Mouse (Mus musculus) kidney, embryonic 16.5 days (tissue): ENCODE measurements around the gene Tmem179b. TPM values are rescaled to one million over a fixed set of nuclear protein-coding genes. Genes with fewer than 3 reads are reported as not detected.

Experiments
- ATAC-seq: fragments of 200-750 bp; cut with Nextera tagmentation; 2 replicates; pipeline ENCODE4 v1.8.0; 2017; ENCODE audit warnings: moderate TSS enrichment; ENCODE audit not compliant: low FRiP score, low TSS enrichment
- H3K27ac ChIP-seq: fragments of 300-500 bp; sonication (generic); 2 replicates; pipeline ENCODE4 v1.5.1; 2014; ENCODE audit warnings: low read length
- H3K27me3 ChIP-seq: fragments of 300-500 bp; sonication (generic); 2 replicates; pipeline ENCODE4 v1.6.1; 2014; ENCODE audit warnings: low read length, control low read depth, mixed read lengths; ENCODE audit not compliant: insufficient read depth
- H3K36me3 ChIP-seq: fragments of 300-500 bp; sonication (generic); 2 replicates; pipeline ENCODE4 v1.6.1; 2014; ENCODE audit warnings: low read length, control low read depth, mixed read lengths; ENCODE audit not compliant: insufficient read depth
- H3K4me1 ChIP-seq: fragments of 300-500 bp; sonication (generic); 2 replicates; pipeline ENCODE4 v1.6.1; 2014; ENCODE audit warnings: low read length, control low read depth, mixed read lengths; ENCODE audit not compliant: insufficient read depth
- H3K4me2 ChIP-seq: fragments of 300-500 bp; sonication (generic); replicated peaks from 2 replicates; pipeline ENCODE4 v1.6.1; 2014; ENCODE audit warnings: low read depth, low read length
- H3K4me3 ChIP-seq: fragments of 300-500 bp; sonication (generic); 2 replicates; pipeline ENCODE4 v1.5.1; 2014; ENCODE audit warnings: mild to moderate bottlenecking, low read length
- H3K9ac ChIP-seq: fragments of 300-500 bp; sonication (generic); replicated peaks from 2 replicates; pipeline ENCODE4 v1.6.1; 2014; ENCODE audit warnings: low read length
- H3K9me3 ChIP-seq: fragments of 300-500 bp; sonication (generic); 2 replicates; pipeline ENCODE4 v1.6.1; 2016; ENCODE audit warnings: low read length, control low read depth
- WGBS: fragments of 180-500 bp; shearing (Covaris S2); extraction: QIAGEN DNeasy Blood & Tissue Kit; methylation state at CpG from one replicate; pipeline ENCODE4 v1.1.7; 2014; 5-methylcytosine and 5-hydroxymethylcytosine counted together
- polyA plus RNA-seq: library from polyadenylated mRNA; unstranded; fragments of >200 nt; fragmentation: Nextera tagmentation; extraction: Ambion mirVana; gene quantifications from 2 replicates; pipeline ENCODE4 v1.2.1, GENCODE M21; 2015

Gene Tmem179b
- 89.4 and 92.5 TPM in 2 replicates for polyA plus RNA-seq

- no peaks in the 10 kb centered on the region for H3K9me3 ChIP-seq
- H3K36me3 ChIP-seq: peaks cover 22% of the 10 kb centered on the region
- no peaks in the 10 kb centered on the region for H3K27me3 ChIP-seq
- H3K9ac ChIP-seq: peak within 1 kb of the TSS; percentile 98
- peaks cover 31% of the 10 kb centered on the region for H3K4me1 ChIP-seq
- H3K4me3 ChIP-seq: peak within 1 kb of the TSS; percentile 86
- under 1% methylated on average over 68 of the region's 68 CpGs for WGBS
- H3K4me2 ChIP-seq: peak within 1 kb of the TSS; percentile 96
- peak; percentile 91 for ATAC-seq
- H3K27ac ChIP-seq: peak within 1 kb of the TSS; percentile 97
Measured at GRCm38 (mm10) chr19:8774086-8774835, at the start of gene Tmem179b. TSS of gene Tmem179b (minus strand) at chr19:8774467.

GRCm38 (mm10) chr19:8822696-8823095, 48.4 kb upstream of the Tmem179b start:
- ATAC-seq: no peak
- 0 out of 2 replicates have a peak overlapping the region, but pooled peaks have one; percentile 46 for H3K9ac ChIP-seq
- 68% methylated on average over 8 of the region's 8 CpGs for WGBS

DNA sequence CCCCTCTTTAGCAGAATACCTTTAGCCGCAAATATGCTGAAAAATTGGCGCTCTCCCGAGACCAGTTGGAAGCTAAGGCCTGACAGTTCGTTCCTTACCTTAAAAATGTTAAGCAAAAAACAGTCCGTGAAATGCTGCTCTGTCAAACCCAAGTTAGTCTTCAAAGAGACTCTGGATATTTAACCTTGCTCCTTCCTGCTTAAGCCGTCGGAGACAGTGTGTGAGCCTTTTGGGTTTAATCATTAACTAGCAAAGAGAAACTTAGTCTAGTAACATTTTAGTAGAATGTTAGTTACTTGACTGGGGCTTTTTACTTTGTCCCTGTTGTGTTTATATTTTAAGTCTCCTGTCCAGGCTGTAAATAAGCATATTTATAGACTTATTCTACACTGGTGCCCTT, 46.9 kb upstream of the Tmem179b start:
- no peak for ATAC-seq
- WGBS: under 1% methylated on average over 7 of the region's 7 CpGs
- peak overlapping the region; percentile 88 for H3K4me2 ChIP-seq
- peaks cover 39% of the 10 kb centered on the region for H3K36me3 ChIP-seq
- peak overlapping the region; percentile 98 for H3K9ac ChIP-seq
- H3K4me3 ChIP-seq: peak overlapping the region; percentile 100
- H3K4me1 ChIP-seq: peaks cover 35% of the 10 kb centered on the region
- H3K27me3 ChIP-seq: no peaks in the 10 kb centered on the region
- peak overlapping the region; percentile 100 for H3K27ac ChIP-seq
- H3K9me3 ChIP-seq: no peaks in the 10 kb centered on the region

More at GRCm38 (mm10) chr19:8822696-8823095, 48.4 kb upstream of the Tmem179b start:
- no peaks in the 10 kb centered on the region for H3K9me3 ChIP-seq
- no peaks in the 10 kb centered on the region for H3K27me3 ChIP-seq
- peaks cover 21% of the 10 kb centered on the region for H3K4me1 ChIP-seq
- peaks cover 43% of the 10 kb centered on the region for H3K36me3 ChIP-seq
- H3K4me3 ChIP-seq: peak overlapping the region; percentile 100
- H3K4me2 ChIP-seq: peak overlapping the region; percentile 88
- H3K27ac ChIP-seq: no peak overlapping the region

GRCm38 (mm10) chr19:8820424-8820956, 46.2 kb upstream of the Tmem179b start:
- no peaks in the 10 kb centered on the region for H3K9me3 ChIP-seq
- peak overlapping the region; percentile 100 for H3K4me3 ChIP-seq
- H3K4me2 ChIP-seq: peak overlapping the region; percentile 88
- no peaks in the 10 kb centered on the region for H3K27me3 ChIP-seq
- peak overlapping the region; percentile 98 for H3K9ac ChIP-seq
- ATAC-seq: peak; percentile 9; the same call in 1 of the 2 replicates
- peaks cover 34% of the 10 kb centered on the region for H3K36me3 ChIP-seq
- peaks cover 39% of the 10 kb centered on the region for H3K4me1 ChIP-seq
- WGBS: under 1% methylated on average over 41 of the region's 48 CpGs
- H3K27ac ChIP-seq: peak overlapping the region; percentile 100

GRCm38 (mm10) chr19:8819596-8820423, 45.5 kb upstream of the Tmem179b start, which contains the start of gene Hnrnpul2:
TSS of gene Hnrnpul2 (plus strand) at chr19:8820010.
- peaks cover 42% of the 10 kb centered on the region for H3K4me1 ChIP-seq
- H3K36me3 ChIP-seq: peaks cover 30% of the 10 kb centered on the region
- no peaks in the 10 kb centered on the region for H3K9me3 ChIP-seq
- peak within 1 kb of the TSS; percentile 100 for H3K27ac ChIP-seq
- H3K27me3 ChIP-seq: no peaks in the 10 kb centered on the region
- peak within 1 kb of the TSS; percentile 98 for H3K9ac ChIP-seq
- under 1% methylated on average over 66 of the region's 83 CpGs for WGBS
- peak within 1 kb of the TSS; percentile 100 for H3K4me3 ChIP-seq
- peak within 1 kb of the TSS; percentile 88 for H3K4me2 ChIP-seq
- peak; percentile 97 for ATAC-seq

- under 1% methylated on average over 33 of the region's 33 CpGs for WGBS
- no peaks in the 10 kb centered on the region for H3K27me3 ChIP-seq
- H3K4me1 ChIP-seq: peaks cover 42% of the 10 kb centered on the region
- peak within 1 kb of the TSS; percentile 98 for H3K9ac ChIP-seq
- peak within 1 kb of the TSS; percentile 100 for H3K4me3 ChIP-seq
- H3K36me3 ChIP-seq: peaks cover 27% of the 10 kb centered on the region
- H3K4me2 ChIP-seq: peak within 1 kb of the TSS; percentile 88
- no peaks in the 10 kb centered on the region for H3K9me3 ChIP-seq
- peak; percentile 93 for ATAC-seq
- H3K27ac ChIP-seq: peak within 1 kb of the TSS; percentile 100
Measured at GRCm38 (mm10) chr19:8818801-8819595, 44.7 kb upstream of the Tmem179b start, which contains the start of gene Ttc9c. TSS of gene Ttc9c (minus strand) at chr19:8819333.

- Histone ChIP-seq H3K9ac (peak overlapping the region; percentile 80), H3K9me3 (no peaks in the 10 kb centered on the region), H3K27ac (peak overlapping the region; percentile 100), H3K36me3 (peaks cover 23% of the 10 kb centered on the region), H3K27me3 (no peaks in the 10 kb centered on the region), H3K4me2 (peak overlapping the region; percentile 80), H3K4me3 (peak overlapping the region; percentile 100), H3K4me1 (peaks cover 42% of the 10 kb centered on the region)
- 13% methylated on average over 14 of the region's 14 CpGs for WGBS
- no peak for ATAC-seq
Measured at GRCm38 (mm10) chr19:8818301-8818798, 44.1 kb upstream of the Tmem179b start.

DNA sequence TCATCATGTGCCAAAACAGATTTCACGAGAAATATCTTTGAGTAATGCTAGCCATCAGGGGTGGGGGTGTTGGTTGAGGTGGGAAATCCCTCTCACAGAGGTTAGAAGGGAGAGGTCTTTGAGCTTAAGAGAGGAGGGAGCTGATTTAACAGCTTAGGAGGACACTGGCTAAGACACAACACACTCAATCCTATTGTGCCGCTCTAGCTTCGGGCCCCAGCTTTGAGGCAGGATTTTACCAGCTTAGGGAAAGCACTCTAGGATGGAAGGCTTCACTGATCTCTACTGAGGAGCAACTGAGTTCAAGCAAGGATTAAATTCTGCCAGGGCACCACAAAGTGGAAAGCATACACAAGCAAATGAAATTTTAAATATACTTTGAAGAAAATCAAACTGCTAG, 42.7 kb upstream of the Tmem179b start:
- Histone ChIP-seq H3K27ac (no peak overlapping the region), H3K9me3 (no peaks in the 10 kb centered on the region), H3K4me3 (no peak overlapping the region), H3K36me3 (peaks cover 29% of the 10 kb centered on the region), H3K9ac (no peak overlapping the region; the same call in 1 of the 2 replicates), H3K4me1 (peaks cover 28% of the 10 kb centered on the region), H3K27me3 (no peaks in the 10 kb centered on the region), H3K4me2 (peak overlapping the region; percentile 7)
- WGBS: 82% methylated on average over 3 of the region's 3 CpGs
- no peak for ATAC-seq

DNA sequence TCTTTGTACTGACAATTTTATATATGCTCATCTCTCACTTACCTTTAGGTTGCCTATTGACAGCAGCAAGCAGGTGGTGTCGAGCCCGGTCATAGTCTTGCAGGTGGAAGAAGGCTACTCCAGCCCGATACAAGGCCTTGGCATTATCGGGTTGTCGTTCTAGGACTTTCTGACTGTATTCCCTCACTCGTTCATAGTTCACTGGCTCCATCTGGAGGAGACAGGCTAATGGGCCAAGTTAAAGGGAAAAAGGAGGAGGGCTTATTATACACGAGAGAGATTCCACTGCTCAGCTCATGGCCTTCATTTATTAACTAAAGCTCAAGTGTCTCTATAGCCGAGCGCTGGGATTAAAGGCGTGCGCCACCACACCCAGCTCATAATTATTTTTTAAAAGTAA, 41.5 kb upstream of the Tmem179b start:
- Histone ChIP-seq H3K4me2 (no peak overlapping the region), H3K9ac (no peak overlapping the region), H3K9me3 (no peaks in the 10 kb centered on the region), H3K36me3 (peaks cover 39% of the 10 kb centered on the region), H3K4me1 (peaks cover 26% of the 10 kb centered on the region), H3K4me3 (no peak overlapping the region), H3K27ac (no peak overlapping the region), H3K27me3 (no peaks in the 10 kb centered on the region)
- WGBS: 60% methylated on average over 11 of the region's 11 CpGs
- ATAC-seq: no peak
